ENCODE assay signal across 20 mouse cellular contexts in the genomic region with DNA sequence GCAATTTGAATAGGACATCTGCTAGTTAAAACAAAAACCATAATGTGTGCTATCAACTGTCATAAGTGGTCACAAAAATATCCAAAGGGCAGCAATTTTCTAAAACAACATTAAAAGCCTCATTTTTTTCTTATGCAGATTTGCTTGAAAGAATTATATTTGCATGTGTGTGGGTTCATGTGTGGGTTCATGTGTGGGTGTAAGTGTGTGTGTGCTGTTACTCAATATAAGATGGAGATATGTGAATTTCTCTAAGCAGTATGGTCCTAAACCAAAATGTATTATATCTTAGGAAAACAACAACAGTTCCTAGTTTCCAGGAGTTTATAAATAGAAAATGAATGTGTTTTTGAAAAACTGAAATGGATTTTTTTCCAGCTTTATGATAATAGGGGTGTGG.
"Had no signal": no experiment of that assay in that cellular context is flagged by ENCODE, and none has a peak within 500 bp of the region (broad histone marks: within the 10 kb centered on the region; RNA-seq: fewer than 3 reads in every experiment).

No protein-coding gene starts in this region.

- H3K4me3 ChIP-seq: liver, embryonic 13.5 days; liver, embryonic 15.5 days; lung, embryonic 15.5 days; megakaryocyte, embryonic 14.5 days; midbrain, embryonic 13.5 days; midbrain, embryonic 15.5 days; neural tube, embryonic 13.5 days; neural tube, embryonic 15.5 days had no signal

- DNase-seq: liver, embryonic 13.5 days; liver, postnatal 0 days; lung, adult 2 months; lung, postnatal 14 days; lung, postnatal 36 days; retina, postnatal 1 day; right cerebral cortex, postnatal 25 days; right cerebral cortex, postnatal 4 days; spleen, adult 18-20 months; thymus, adult 2 months; thymus, postnatal 25 days; thymus, postnatal 4 days had no signal

- H3K27ac ChIP-seq: liver, embryonic 13.5 days; liver, embryonic 15.5 days; lung, embryonic 15.5 days; macrophage; midbrain, embryonic 13.5 days; midbrain, embryonic 15.5 days; neural tube, embryonic 13.5 days; neural tube, embryonic 15.5 days had no signal
